In the genomic region with DNA sequence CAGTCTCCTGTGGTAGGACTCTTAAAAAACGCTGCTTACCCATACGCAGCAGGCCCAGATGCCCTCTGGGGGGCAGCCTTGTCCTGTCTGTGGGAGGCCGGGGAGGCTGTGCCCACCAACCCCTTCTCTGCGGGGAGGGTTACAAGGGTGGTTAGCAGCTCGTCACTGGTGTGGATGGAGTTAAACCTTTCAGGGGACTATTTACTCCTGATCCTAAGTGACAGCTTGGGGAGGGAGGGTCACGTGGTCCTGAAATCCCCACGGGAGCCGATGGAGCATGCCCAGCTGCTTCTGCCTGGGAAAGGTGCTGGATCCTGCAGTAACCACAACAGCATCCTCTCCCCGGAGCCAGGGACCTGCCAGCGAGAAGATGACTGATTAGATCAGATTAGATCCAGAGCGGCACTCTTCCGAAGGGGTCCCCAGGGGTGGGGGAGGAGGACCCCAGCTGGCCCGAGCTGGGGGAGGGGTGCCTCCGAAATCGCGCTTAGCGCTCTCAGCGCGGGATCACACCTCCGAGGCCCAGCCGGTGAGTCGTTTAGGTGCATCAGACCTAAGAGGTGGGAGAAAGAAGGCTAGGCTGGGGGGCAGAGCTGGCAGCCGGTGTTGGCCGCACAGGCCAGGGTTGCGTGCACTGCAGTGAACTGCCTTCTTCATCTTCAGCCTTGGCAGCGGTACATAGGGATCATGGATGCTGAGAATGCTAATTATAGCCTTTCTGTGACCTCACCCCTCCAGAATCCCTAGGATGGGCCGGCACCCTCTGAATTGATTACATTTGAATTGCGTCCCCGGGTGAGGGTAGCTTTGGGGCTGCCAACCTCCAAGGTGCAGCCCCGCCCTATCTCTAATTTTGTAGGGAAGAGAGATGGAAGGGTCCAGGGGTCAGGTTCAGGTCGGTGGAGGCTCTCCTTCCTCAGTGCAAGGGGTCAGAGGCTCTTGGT, we compare ENCODE assay signal across 8 mouse cellular contexts. TPM values are rescaled to one million over a fixed set of nuclear protein-coding genes. Genes with fewer than 3 reads are reported as not detected.
DNase-seq lines count a peak whose midpoint lies in the region; ATAC-seq and TF ChIP-seq lines count a peak whose summit lies in the region.

No protein-coding gene starts in this region.

- peak overlapping the region; percentile 49 for H3K4me3 ChIP-seq in embryonic facial prominence, embryonic 13.5 days
- peak overlapping the region; percentile 42 for H3K4me3 ChIP-seq in kidney, embryonic 14.5 days (ENCODE audit: low read length)
- H3K4me3 ChIP-seq in limb, embryonic 14.5 days (replicated peaks; ENCODE audit: low read length): peak overlapping the region; percentile 41
- H3K4me3 ChIP-seq in midbrain, embryonic 16.5 days (ENCODE audit: low read depth, low read length): peak overlapping the region; percentile 63
- peak overlapping the region; percentile 42 for H3K4me3 ChIP-seq in stomach, postnatal 0 days (ENCODE audit: low read depth, low read length)

- peak overlapping the region; percentile 58 for H3K9ac ChIP-seq in embryonic facial prominence, embryonic 13.5 days
- peak overlapping the region; percentile 19; the same call in 1 of the 2 replicates for H3K9ac ChIP-seq in kidney, embryonic 14.5 days (ENCODE audit: low read depth, low read length)
- peak overlapping the region; percentile 40; the same call in 1 of the 2 replicates for H3K9ac ChIP-seq in limb, embryonic 14.5 days (ENCODE audit: low read depth, low read length, severe bottlenecking)
- H3K9ac ChIP-seq in midbrain, embryonic 16.5 days (ENCODE audit: low read depth, low read length): peak overlapping the region; percentile 71
- H3K9ac ChIP-seq in stomach, postnatal 0 days (ENCODE audit: low read length): peak overlapping the region; percentile 59

- H3K27ac ChIP-seq in embryonic facial prominence, embryonic 13.5 days: peak overlapping the region; percentile 48; the same call in 1 of the 2 replicates
- H3K27ac ChIP-seq in kidney, embryonic 14.5 days (ENCODE audit: low read depth, low read length): no peak overlapping the region
- H3K27ac ChIP-seq in limb, embryonic 14.5 days (replicated peaks; ENCODE audit: low read depth, low read length): no peak overlapping the region
- peak overlapping the region; percentile 91 for H3K27ac ChIP-seq in midbrain, embryonic 16.5 days (ENCODE audit: low read length)
- 0 out of 2 replicates have a peak overlapping the region, but pooled peaks have one; percentile 30 for H3K27ac ChIP-seq in stomach, postnatal 0 days (replicated peaks)

- peaks cover 39% of the 10 kb centered on the region for H3K27me3 ChIP-seq in embryonic facial prominence, embryonic 13.5 days
- peaks cover 23% of the 10 kb centered on the region for H3K27me3 ChIP-seq in kidney, embryonic 14.5 days (ENCODE audit: control insufficient read depth, insufficient read depth, low read length)
- peaks cover 20% of the 10 kb centered on the region; the same call in 1 of the 2 replicates for H3K27me3 ChIP-seq in limb, embryonic 14.5 days (ENCODE audit: control insufficient read depth, insufficient read depth, low read length)
- H3K27me3 ChIP-seq in midbrain, embryonic 16.5 days (ENCODE audit: control insufficient read depth, insufficient read depth, low read depth, low read length): no peaks in the 10 kb centered on the region
- H3K27me3 ChIP-seq in stomach, postnatal 0 days (ENCODE audit: control insufficient read depth, insufficient read depth, low read length): no peaks in the 10 kb centered on the region

- H3K4me2 ChIP-seq in embryonic facial prominence, embryonic 13.5 days: peak overlapping the region; percentile 91
- peak overlapping the region; percentile 87 for H3K4me2 ChIP-seq in kidney, embryonic 14.5 days (replicated peaks; ENCODE audit: low read depth, low read length)
- H3K4me2 ChIP-seq in limb, embryonic 14.5 days (replicated peaks; ENCODE audit: low read depth, low read length, severe bottlenecking): peak overlapping the region; percentile 84
- peak overlapping the region; percentile 97 for H3K4me2 ChIP-seq in midbrain, embryonic 16.5 days (ENCODE audit: low read length)
- peak overlapping the region; percentile 66 for H3K4me2 ChIP-seq in stomach, postnatal 0 days (replicated peaks; ENCODE audit: low read depth)

- peaks cover 26% of the 10 kb centered on the region for H3K4me1 ChIP-seq in embryonic facial prominence, embryonic 13.5 days
- peaks cover 22% of the 10 kb centered on the region for H3K4me1 ChIP-seq in kidney, embryonic 14.5 days (ENCODE audit: control insufficient read depth, insufficient read depth, low read length)
- peaks cover 15% of the 10 kb centered on the region for H3K4me1 ChIP-seq in limb, embryonic 14.5 days (ENCODE audit: control insufficient read depth, insufficient read depth, low read length)
- H3K4me1 ChIP-seq in midbrain, embryonic 16.5 days (ENCODE audit: control insufficient read depth, insufficient read depth, low read length): peaks cover 16% of the 10 kb centered on the region
- peaks cover 8% of the 10 kb centered on the region for H3K4me1 ChIP-seq in stomach, postnatal 0 days (replicated peaks; ENCODE audit: control insufficient read depth, insufficient read depth)

- DNase-seq in 3134 (ENCODE audit: extremely low read depth, insufficient read length, low spot score): peak; percentile 35
- peak; percentile 71 for DNase-seq in adrenal gland, postnatal 25 days
- peak; percentile 73 to 76 for DNase-seq in heart, adult 9 months (ENCODE audit: low spot score in 2 of 2)
- DNase-seq in limb, embryonic 14.5 days (ENCODE audit: low spot score): peak; percentile 66
- peak; percentile 78 for DNase-seq in stomach, postnatal 0 days (ENCODE audit: low spot score)

- no peaks in the 10 kb centered on the region for H3K36me3 ChIP-seq in embryonic facial prominence, embryonic 13.5 days
- no peaks in the 10 kb centered on the region for H3K36me3 ChIP-seq in kidney, embryonic 14.5 days (ENCODE audit: control insufficient read depth, insufficient read depth, low read length)
- no peaks in the 10 kb centered on the region for H3K36me3 ChIP-seq in limb, embryonic 14.5 days (ENCODE audit: control insufficient read depth, insufficient read depth, low read length)
- no peaks in the 10 kb centered on the region for H3K36me3 ChIP-seq in midbrain, embryonic 16.5 days (ENCODE audit: control insufficient read depth, insufficient read depth, low read length)
- H3K36me3 ChIP-seq in stomach, postnatal 0 days (ENCODE audit: control insufficient read depth, insufficient read depth, low read length): no peaks in the 10 kb centered on the region

- under 1% methylated on average over 31 of the region's 31 CpGs for WGBS in embryonic facial prominence, embryonic 13.5 days
- under 1% methylated on average over 31 of the region's 31 CpGs for WGBS in kidney, embryonic 14.5 days
- WGBS in limb, embryonic 14.5 days: under 1% methylated on average over 31 of the region's 31 CpGs
- WGBS in midbrain, embryonic 16.5 days: under 1% methylated on average over 31 of the region's 31 CpGs
- 3% methylated on average over 31 of the region's 31 CpGs for WGBS in stomach, postnatal 0 days

- H3K9me3 ChIP-seq in embryonic facial prominence, embryonic 13.5 days: no peaks in the 10 kb centered on the region
- H3K9me3 ChIP-seq in kidney, embryonic 14.5 days (ENCODE audit: control insufficient read depth, low read length): no peaks in the 10 kb centered on the region
- H3K9me3 ChIP-seq in limb, embryonic 14.5 days (ENCODE audit: control insufficient read depth, low read length): no peaks in the 10 kb centered on the region
- no peaks in the 10 kb centered on the region for H3K9me3 ChIP-seq in midbrain, embryonic 16.5 days (replicated peaks; ENCODE audit: control insufficient read depth, low read length, poor library complexity, severe bottlenecking)
- H3K9me3 ChIP-seq in stomach, postnatal 0 days (ENCODE audit: control insufficient read depth, low read length): no peaks in the 10 kb centered on the region

- TF ChIP-seq CTCF in stomach, postnatal 0 days (IDR thresholded peaks at IDR 0.05; ENCODE audit: low read depth): peak; percentile 94

- no peak for TF ChIP-seq EP300 in stomach, postnatal 0 days (optimal IDR thresholded peaks at IDR 0.05)

- peak; percentile 43; the same call in 1 of the 2 replicates for ATAC-seq in embryonic facial prominence, embryonic 13.5 days (ENCODE audit: insufficient number of reproducible peaks, insufficient read depth, low FRiP score, low TSS enrichment, low read depth)
- ATAC-seq in kidney, embryonic 14.5 days (ENCODE audit: low FRiP score, low TSS enrichment): peak; percentile 78
- ATAC-seq in limb, embryonic 14.5 days (ENCODE audit: low FRiP score, low read depth): peak; percentile 64; the same call in 1 of the 2 replicates
- ATAC-seq in midbrain, embryonic 16.5 days: peak; percentile 88
- ATAC-seq in stomach, postnatal 0 days (ENCODE audit: low FRiP score, low TSS enrichment): peak; percentile 55

- TF ChIP-seq POLR2A in limb, embryonic 14.5 days (IDR thresholded peaks at IDR 0.05; ENCODE audit: borderline replicate concordance, extremely low read depth, insufficient read depth, insufficient read length): no peak

RNA-seq across cellular contexts. Expression of a gene that starts 17.3 kb away (rescaled TPM):
- 13.5 and 18.4 TPM in 2 replicates for total RNA-seq in adrenal gland, postnatal 25 days (2021)
- polyA plus RNA-seq in embryonic facial prominence, embryonic 13.5 days (2015; fragmentation: Nextera tagmentation; extraction: Ambion mirVana): 4.0 and 5.0 TPM in 2 replicates
- 3.3 and 6.1 TPM in 2 replicates for polyA plus RNA-seq in kidney, embryonic 14.5 days (2014; fragmentation: Nextera tagmentation; extraction: Ambion mirVana)
- polyA plus RNA-seq in limb, embryonic 14.5 days (2012; rRNA removed): 6.6 and 6.9 TPM in 2 replicates
- polyA plus RNA-seq in limb, embryonic 14.5 days (2014; fragmentation: Nextera tagmentation; extraction: Ambion mirVana): 4.0 and 4.2 TPM in 2 replicates
- 17.3 and 22.2 TPM in 2 replicates for polyA plus RNA-seq in midbrain, embryonic 16.5 days (2015; fragmentation: Nextera tagmentation; extraction: Ambion mirVana)
- polyA plus RNA-seq in stomach, postnatal 0 days (2015; fragmentation: Nextera tagmentation; extraction: Ambion mirVana): 11.1 and 12.1 TPM in 2 replicates

RNA-seq across cellular contexts. Expression of a gene that starts 50.4 kb away (rescaled TPM):
- total RNA-seq in adrenal gland, postnatal 25 days (2021): 82.5 and 88.1 TPM in 2 replicates
- 32.0 and 35.2 TPM in 2 replicates for polyA plus RNA-seq in embryonic facial prominence, embryonic 13.5 days (2015; fragmentation: Nextera tagmentation; extraction: Ambion mirVana)
- polyA plus RNA-seq in kidney, embryonic 14.5 days (2014; fragmentation: Nextera tagmentation; extraction: Ambion mirVana): 17.9 and 49.4 TPM in 2 replicates
- 29.9 and 31.0 TPM in 2 replicates for polyA plus RNA-seq in limb, embryonic 14.5 days (2012; rRNA removed)
- polyA plus RNA-seq in limb, embryonic 14.5 days (2014; fragmentation: Nextera tagmentation; extraction: Ambion mirVana): 38.5 and 40.0 TPM in 2 replicates
- polyA plus RNA-seq in midbrain, embryonic 16.5 days (2015; fragmentation: Nextera tagmentation; extraction: Ambion mirVana): 27.7 and 30.7 TPM in 2 replicates
- 20.7 and 22.3 TPM in 2 replicates for polyA plus RNA-seq in stomach, postnatal 0 days (2015; fragmentation: Nextera tagmentation; extraction: Ambion mirVana)

Comparison
In these comparisons a context has a peak if more than half of its experiments do, and no peak if none do; other contexts are left out.
1. H3K27ac ChIP-seq: peak in embryonic facial prominence, embryonic 13.5 days (single experiment), midbrain, embryonic 16.5 days (single experiment) and stomach, postnatal 0 days (single experiment); none in kidney, embryonic 14.5 days (single experiment) and limb, embryonic 14.5 days (single experiment).
2. H3K9ac ChIP-seq: peak in every context shown above with its lines; median percentile 71 in midbrain, embryonic 16.5 days; 59 in stomach, postnatal 0 days; 58 in embryonic facial prominence, embryonic 13.5 days; 40 in limb, embryonic 14.5 days; 19 in kidney, embryonic 14.5 days.
3. Peak in every context shown above with its lines, with median percentiles within 50 percentile points of each other: DNase-seq, ATAC-seq, H3K4me2 ChIP-seq and H3K4me3 ChIP-seq.